Comparison of ENCODE assay signal across 13 mouse cellular contexts in genomic region chr4:109089999-109090398, GRCm38 (mm10).
DNase-seq lines count a peak whose midpoint lies in the region; ATAC-seq and TF ChIP-seq lines count a peak whose summit lies in the region.
"Had no signal": no experiment of that assay in that cellular context is flagged by ENCODE, and none has a peak within 500 bp of the region (broad histone marks: within the 10 kb centered on the region; RNA-seq: fewer than 3 reads in every experiment).

No protein-coding gene starts in this region.

- no peak for TF ChIP-seq CTCF in heart, postnatal 0 days (IDR thresholded peaks at IDR 0.05; ENCODE audit: low read depth)

- WGBS in heart, postnatal 0 days = 20% methylated on average over 6 of the region's 6 CpGs

- ATAC-seq in heart, postnatal 0 days (ENCODE audit: insufficient read depth, low read depth) = 0 out of 2 replicates have a peak, but pooled peaks have one; percentile 33
- ATAC-seq: forebrain, embryonic 16.5 days; inflammation-experienced regulatory T-cells, adult 6 months had no signal

- DNase-seq in heart, postnatal 0 days (ENCODE audit: low spot score) = peak; percentile 10
- no peak for DNase-seq in heart, adult 8-10 months (ENCODE audit: low spot score)
- DNase-seq in urinary bladder, postnatal 14 days (ENCODE audit: low spot score) = peak; percentile 59
- no peak for DNase-seq in urinary bladder, postnatal 25 days (ENCODE audit: low spot score)
- DNase-seq in liver = peak; percentile 75
- DNase-seq in frontal cortex, postnatal 14 days (ENCODE audit: low spot score in 2 of 2) = no peak
- DNase-seq in kidney, adult 18-20 months = no peak
- DNase-seq: cerebellum, adult 11-12 months; heart, adult 2 months; right cerebral cortex, adult 18-20 months; thymus, postnatal 25 days had no signal

- no peak overlapping the region for H3K27ac ChIP-seq in heart, postnatal 0 days (ENCODE audit: low read depth)
- H3K27ac ChIP-seq: heart, adult 2 months had no signal

- peaks cover 10% of the 10 kb centered on the region for H3K4me1 ChIP-seq in heart, postnatal 0 days (ENCODE audit: control insufficient read depth, insufficient read depth)

- TF ChIP-seq EP300 in heart, postnatal 0 days (IDR thresholded peaks at IDR 0.05; ENCODE audit: low read depth) = no peak

- no peaks in the 10 kb centered on the region for H3K27me3 ChIP-seq in heart, postnatal 0 days (ENCODE audit: control insufficient read depth, insufficient read depth, low read length)

- H3K9ac ChIP-seq in heart, postnatal 0 days (replicated peaks; ENCODE audit: low read depth, low read length) = no peak overlapping the region

- H3K4me3 ChIP-seq in heart, postnatal 0 days (ENCODE audit: low read depth, low read length) = no peak overlapping the region
- H3K4me3 ChIP-seq: heart, adult 2 months had no signal

- no peaks in the 10 kb centered on the region for H3K9me3 ChIP-seq in heart, postnatal 0 days (replicated peaks; ENCODE audit: control insufficient read depth, low read length)

- no peak overlapping the region for H3K4me2 ChIP-seq in heart, postnatal 0 days (ENCODE audit: low read depth, low read length)

- peaks cover 18% of the 10 kb centered on the region for H3K36me3 ChIP-seq in heart, postnatal 0 days (replicated peaks; ENCODE audit: control insufficient read depth, insufficient read depth, low read length)

Comparison
In these comparisons a context has a peak if more than half of its experiments do, and no peak if none do; other contexts are left out.
1. DNase-seq: peak in heart, postnatal 0 days (single experiment), urinary bladder, postnatal 14 days (single experiment) and liver (single experiment); none in heart, adult 8-10 months (single experiment), urinary bladder, postnatal 25 days (single experiment), frontal cortex, postnatal 14 days (0 of 2) and kidney, adult 18-20 months (single experiment).